Mouse (Mus musculus) midbrain, postnatal 0 days (tissue): Measurements from ENCODE around the gene Pmepa1. TPM values are rescaled to one million over a fixed set of nuclear protein-coding genes. Genes with fewer than 3 reads are reported as not detected.

Source experiments
- ATAC-seq: fragments of 200-750 bp; cut with Nextera tagmentation; 2 replicates; pipeline ENCODE4 v1.8.0; 2017; ENCODE audit warnings: moderate number of reproducible peaks, mild to moderate bottlenecking, moderate TSS enrichment, moderate library complexity; ENCODE audit not compliant: low FRiP score
- DNase-seq: peaks from one replicate; pipeline ENCODE4 v3.0.0-alpha.2; 2015; ENCODE audit warnings: low spot score
- H3K27ac ChIP-seq: fragments of 300-500 bp; sonication (generic); 2 replicates; pipeline ENCODE4 v1.5.1; 2014; ENCODE audit warnings: low read depth, mild to moderate bottlenecking, low read length, mixed read lengths
- H3K27me3 ChIP-seq: fragments of 300-500 bp; sonication (generic); 2 replicates; pipeline ENCODE4 v1.6.1; 2014; ENCODE audit warnings: low read length, control low read depth, mixed read lengths; ENCODE audit not compliant: insufficient read depth
- H3K36me3 ChIP-seq: fragments of 300-500 bp; sonication (generic); 2 replicates; pipeline ENCODE4 v1.6.1; 2014; ENCODE audit warnings: low read length, control low read depth, mixed read lengths; ENCODE audit not compliant: insufficient read depth
- H3K4me1 ChIP-seq: fragments of 300-500 bp; sonication (generic); 2 replicates; pipeline ENCODE4 v1.6.1; 2014; ENCODE audit warnings: mild to moderate bottlenecking, control low read depth, antibody characterized with exemption, low read length, mixed read lengths; ENCODE audit not compliant: insufficient read depth
- H3K4me2 ChIP-seq: fragments of 300-500 bp; sonication (generic); 2 replicates; pipeline ENCODE4 v1.6.1; 2014; ENCODE audit warnings: low read depth, mild to moderate bottlenecking, low read length, mixed read lengths; ENCODE audit not compliant: poor library complexity, severe bottlenecking
- H3K4me3 ChIP-seq: fragments of 300-500 bp; sonication (generic); 2 replicates; pipeline ENCODE4 v1.5.1; 2014; ENCODE audit warnings: low read depth, mild to moderate bottlenecking, low read length, moderate library complexity
- H3K9ac ChIP-seq: fragments of 300-500 bp; sonication (generic); replicated peaks from 2 replicates; pipeline ENCODE4 v1.6.1; 2014; ENCODE audit warnings: mild to moderate bottlenecking, low read length, moderate library complexity, mixed read lengths; ENCODE audit not compliant: poor library complexity, severe bottlenecking
- H3K9me3 ChIP-seq: fragments of 300-500 bp; sonication (generic); 2 replicates; pipeline ENCODE4 v1.6.1; 2016; ENCODE audit warnings: low read length, control low read depth
- CTCF ChIP-seq: IDR thresholded peaks from 2 replicates; pipeline ENCODE4 v1.5.1; 2016; ENCODE audit warnings: antibody characterized with exemption, mild to moderate bottlenecking
- WGBS: fragments of 180-500 bp; shearing (Covaris S2); extraction: QIAGEN DNeasy Blood & Tissue Kit; methylation state at CpG from one replicate; pipeline ENCODE4 v1.1.7; 2014; 5-methylcytosine and 5-hydroxymethylcytosine counted together
- polyA plus RNA-seq: library from polyadenylated mRNA; unstranded; fragments of >200 nt; fragmentation: Nextera tagmentation; extraction: Ambion mirVana; gene quantifications from 2 replicates; pipeline ENCODE4 v1.2.1, GENCODE M21; 2015
- total RNA-seq: library from RNA; depleted of rRNA; stranded (reverse); fragments of >200 nt; gene quantifications from 2 replicates; pipeline ENCODE4 v1.2.3, GENCODE M21; 2014

The Pmepa1 gene
- total and polyA plus RNA-seq, 2 experiments from 2014 or later, result 2.3 to 12.8 TPM

GRCm38 (mm10) chr2:173247911-173248310, 28.4 kb downstream of the Pmepa1 start:
- Histone ChIP-seq H3K4me3 (no peak overlapping the region), H3K9ac (no peak overlapping the region), H3K4me1 (no peaks in the 10 kb centered on the region), H3K36me3 (no peaks in the 10 kb centered on the region), H3K9me3 (no peaks in the 10 kb centered on the region), H3K27me3 (no peaks in the 10 kb centered on the region), H3K4me2 (no peak overlapping the region), H3K27ac (no peak overlapping the region)
- ATAC-seq, result no peak
- no peak for DNase-seq
- 68% methylated on average over 2 of the region's 2 CpGs for WGBS
- no peak for TF ChIP-seq CTCF

GRCm38 (mm10) chr2:173247197-173247596, 29.1 kb downstream of the Pmepa1 start:
- DNase-seq, result no peak
- no peaks in the 10 kb centered on the region for H3K36me3 ChIP-seq
- H3K27me3 ChIP-seq, result no peaks in the 10 kb centered on the region
- no peak overlapping the region for H3K9ac ChIP-seq
- 45% methylated on average over 2 of the region's 2 CpGs for WGBS
- H3K9me3 ChIP-seq, result no peaks in the 10 kb centered on the region
- no peak overlapping the region for H3K27ac ChIP-seq
- H3K4me3 ChIP-seq, result no peak overlapping the region
- H3K4me1 ChIP-seq, result no peaks in the 10 kb centered on the region
- H3K4me2 ChIP-seq, result no peak overlapping the region
- TF ChIP-seq CTCF, result no peak
- no peak for ATAC-seq

GRCm38 (mm10) chr2:173246688-173247087, 29.6 kb downstream of the Pmepa1 start:
- H3K9me3 ChIP-seq, result no peaks in the 10 kb centered on the region
- H3K4me1 ChIP-seq, result no peaks in the 10 kb centered on the region
- H3K27me3 ChIP-seq, result no peaks in the 10 kb centered on the region
- H3K27ac ChIP-seq, result no peak overlapping the region
- H3K4me2 ChIP-seq, result no peak overlapping the region
- DNase-seq, result no peak
- H3K4me3 ChIP-seq, result no peak overlapping the region
- 76% methylated on average over 8 of the region's 8 CpGs for WGBS
- 0 out of 2 replicates have a peak, but pooled peaks have one; percentile 13 for TF ChIP-seq CTCF
- no peak for ATAC-seq
- H3K36me3 ChIP-seq, result no peaks in the 10 kb centered on the region
- no peak overlapping the region for H3K9ac ChIP-seq

- H3K36me3 ChIP-seq, result no peaks in the 10 kb centered on the region
- 86% methylated on average over 20 of the region's 20 CpGs for WGBS
- H3K4me3 ChIP-seq, result no peak overlapping the region
- no peak for TF ChIP-seq CTCF
- H3K27ac ChIP-seq, result no peak overlapping the region
- no peaks in the 10 kb centered on the region for H3K27me3 ChIP-seq
- H3K4me2 ChIP-seq, result no peak overlapping the region
- H3K4me1 ChIP-seq, result no peaks in the 10 kb centered on the region
- ATAC-seq, result no peak
- no peak overlapping the region for H3K9ac ChIP-seq
- no peaks in the 10 kb centered on the region for H3K9me3 ChIP-seq
- no peak for DNase-seq
Observed at GRCm38 (mm10) chr2:173245258-173245657, 31.1 kb downstream of the Pmepa1 start.

GRCm38 (mm10) chr2:173244108-173244507, 32.2 kb downstream of the Pmepa1 start:
- no peak overlapping the region for H3K9ac ChIP-seq
- H3K27me3 ChIP-seq, result no peaks in the 10 kb centered on the region
- H3K4me1 ChIP-seq, result no peaks in the 10 kb centered on the region
- ATAC-seq, result no peak
- H3K27ac ChIP-seq, result no peak overlapping the region
- DNase-seq, result no peak
- no peaks in the 10 kb centered on the region for H3K36me3 ChIP-seq
- no peak for TF ChIP-seq CTCF
- no peak overlapping the region for H3K4me3 ChIP-seq
- 74% methylated on average over 3 of the region's 3 CpGs for WGBS
- H3K9me3 ChIP-seq, result no peaks in the 10 kb centered on the region
- no peak overlapping the region for H3K4me2 ChIP-seq

GRCm38 (mm10) chr2:173243616-173244015, 32.7 kb downstream of the Pmepa1 start:
- Histone ChIP-seq H3K27me3 (no peaks in the 10 kb centered on the region), H3K4me3 (no peak overlapping the region), H3K36me3 (no peaks in the 10 kb centered on the region), H3K27ac (no peak overlapping the region), H3K9ac (no peak overlapping the region), H3K9me3 (no peaks in the 10 kb centered on the region), H3K4me1 (peaks cover under 1% of the 10 kb centered on the region; the same call in 1 of the 2 replicates), H3K4me2 (no peak overlapping the region)
- no peak for TF ChIP-seq CTCF
- 73% methylated on average over 9 of the region's 9 CpGs for WGBS
- ATAC-seq (no peak), DNase-seq (no peak)
